ENCODE assay signal across 8 mouse cellular contexts in the genomic region with DNA sequence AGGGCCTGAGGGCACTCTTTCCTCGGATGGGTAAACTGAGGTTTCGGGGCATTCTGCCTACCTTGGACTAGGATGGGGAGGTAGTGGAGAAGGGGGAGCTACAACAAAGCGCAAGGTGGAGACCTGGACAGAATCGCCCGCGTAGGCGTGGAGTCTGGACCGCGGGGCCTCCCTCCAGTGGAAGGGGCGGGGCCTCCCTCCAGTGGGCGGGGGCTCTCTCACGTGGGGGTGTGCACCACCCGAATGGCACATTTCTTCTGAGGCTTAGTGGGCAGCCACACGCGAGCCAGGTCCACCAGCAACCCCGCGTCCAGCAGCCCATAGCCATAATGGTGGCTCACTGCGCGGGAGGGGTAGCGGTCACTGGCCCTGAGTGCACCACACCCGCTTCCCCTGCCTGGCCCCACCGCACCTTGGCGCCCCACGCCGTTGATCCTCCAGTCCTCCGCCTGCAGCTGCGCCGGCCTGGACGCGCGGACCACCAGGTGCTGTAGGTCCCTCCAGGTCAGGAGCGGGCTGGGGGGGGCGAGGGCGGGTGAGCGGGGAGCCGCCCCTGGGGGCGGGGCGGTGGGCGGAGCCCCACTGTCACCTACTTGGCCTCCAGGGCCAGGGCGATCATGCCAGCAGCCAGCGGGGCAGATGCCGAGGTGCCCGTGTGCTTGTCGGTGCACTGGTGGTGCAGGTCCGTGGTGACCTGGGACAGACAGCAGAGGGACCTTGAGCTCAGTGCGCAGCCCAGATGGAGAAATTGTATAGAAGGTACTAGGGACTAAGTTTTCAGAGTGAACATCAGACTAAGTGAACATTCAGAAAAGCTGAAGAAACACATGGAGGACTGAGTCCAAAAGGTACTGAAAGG. TPM values are rescaled to one million over a fixed set of nuclear protein-coding genes. Genes with fewer than 3 reads are reported as not detected.
DNase-seq lines count a peak whose midpoint lies in the region; ATAC-seq and TF ChIP-seq lines count a peak whose summit lies in the region.

No protein-coding gene starts in this region.

- no peak overlapping the region for H3K27ac ChIP-seq in forebrain, embryonic 16.5 days (ENCODE audit: low read length)
- no peak overlapping the region for H3K27ac ChIP-seq in hindbrain, embryonic 11.5 days (ENCODE audit: low read depth, low read length)
- no peak overlapping the region for H3K27ac ChIP-seq in limb, embryonic 14.5 days (replicated peaks; ENCODE audit: low read depth, low read length)
- no peak overlapping the region for H3K27ac ChIP-seq in midbrain, embryonic 13.5 days

- H3K4me1 ChIP-seq in forebrain, embryonic 16.5 days (replicated peaks; ENCODE audit: control insufficient read depth, insufficient read depth, low read length), result peaks cover 24% of the 10 kb centered on the region
- 0 out of 2 replicates have a peak, but pooled peaks cover 7% of the 10 kb centered on the region for H3K4me1 ChIP-seq in hindbrain, embryonic 11.5 days (replicated peaks; ENCODE audit: control insufficient read depth, insufficient read depth, low read length)
- peaks cover 10% of the 10 kb centered on the region; the same call in 1 of the 2 replicates for H3K4me1 ChIP-seq in limb, embryonic 14.5 days (ENCODE audit: control insufficient read depth, insufficient read depth, low read length)
- peaks cover 29% of the 10 kb centered on the region for H3K4me1 ChIP-seq in midbrain, embryonic 13.5 days (replicated peaks)

- no peak for TF ChIP-seq POLR2A in limb, embryonic 14.5 days (IDR thresholded peaks at IDR 0.05; ENCODE audit: borderline replicate concordance, extremely low read depth, insufficient read depth, insufficient read length)

- ATAC-seq in forebrain, embryonic 16.5 days, result peak; percentile 5; the same call in 1 of the 2 replicates
- peak; percentile 15; the same call in 1 of the 2 replicates for ATAC-seq in hindbrain, embryonic 11.5 days (ENCODE audit: low FRiP score)
- ATAC-seq in limb, embryonic 14.5 days (ENCODE audit: low FRiP score, low read depth), result peak; percentile 48
- peak; percentile 22; the same call in 1 of the 2 replicates for ATAC-seq in midbrain, embryonic 13.5 days

- peak overlapping the region; percentile 89 for H3K4me2 ChIP-seq in forebrain, embryonic 16.5 days (ENCODE audit: low read length)
- peak overlapping the region; percentile 97 for H3K4me2 ChIP-seq in hindbrain, embryonic 11.5 days (replicated peaks; ENCODE audit: low read depth, low read length)
- H3K4me2 ChIP-seq in limb, embryonic 14.5 days (replicated peaks; ENCODE audit: low read depth, low read length, severe bottlenecking), result peak overlapping the region; percentile 99
- peak overlapping the region; percentile 80 for H3K4me2 ChIP-seq in midbrain, embryonic 13.5 days (replicated peaks)

- DNase-seq in Muller cell, postnatal 12 days (ENCODE audit: inconsistent ontology term), result peak; percentile 75
- peak; percentile 82 for DNase-seq in cerebellum, adult 11-12 months
- DNase-seq in hindbrain, embryonic 11.5 days (ENCODE audit: low spot score), result peak; percentile 52
- no peak for DNase-seq in limb, embryonic 14.5 days (ENCODE audit: low spot score)
- DNase-seq in splenic B cell, adult 2 months (ENCODE audit: low read depth, low spot score), result peak; percentile 80
- DNase-seq in layer of hippocampus, adult 18-20 months (ENCODE audit: low spot score in 2 of 2), result no peak

- no peaks in the 10 kb centered on the region for H3K36me3 ChIP-seq in forebrain, embryonic 16.5 days (ENCODE audit: control insufficient read depth, insufficient read depth)
- H3K36me3 ChIP-seq in hindbrain, embryonic 11.5 days (ENCODE audit: control insufficient read depth, insufficient read depth, low read length), result no peaks in the 10 kb centered on the region
- peaks cover 6% of the 10 kb centered on the region; the same call in 1 of the 2 replicates for H3K36me3 ChIP-seq in limb, embryonic 14.5 days (ENCODE audit: control insufficient read depth, insufficient read depth, low read length)
- H3K36me3 ChIP-seq in midbrain, embryonic 13.5 days, result peaks cover 8% of the 10 kb centered on the region
- no peaks in the 10 kb centered on the region for H3K36me3 ChIP-seq in splenic B cell, adult 2 months (ENCODE audit: control insufficient read depth, insufficient read depth, low read length, poor library complexity, severe bottlenecking)

- no peaks in the 10 kb centered on the region for H3K27me3 ChIP-seq in forebrain, embryonic 16.5 days (replicated peaks; ENCODE audit: control insufficient read depth, insufficient read depth, low read length)
- H3K27me3 ChIP-seq in hindbrain, embryonic 11.5 days (ENCODE audit: control insufficient read depth, insufficient read depth, low read length), result peaks cover 2% of the 10 kb centered on the region; the same call in 1 of the 2 replicates
- H3K27me3 ChIP-seq in limb, embryonic 14.5 days (ENCODE audit: control insufficient read depth, insufficient read depth, low read length), result no peaks in the 10 kb centered on the region
- H3K27me3 ChIP-seq in midbrain, embryonic 13.5 days, result peaks cover 19% of the 10 kb centered on the region; the same call in 1 of the 2 replicates
- no peaks in the 10 kb centered on the region for H3K27me3 ChIP-seq in splenic B cell, adult 2 months (ENCODE audit: control insufficient read depth, insufficient read depth, low read length, poor library complexity, severe bottlenecking)

- H3K4me3 ChIP-seq in forebrain, embryonic 16.5 days (replicated peaks; ENCODE audit: low read length), result peak overlapping the region; percentile 54
- H3K4me3 ChIP-seq in hindbrain, embryonic 11.5 days (ENCODE audit: low read depth, low read length), result peak overlapping the region; percentile 47
- peak overlapping the region; percentile 60 for H3K4me3 ChIP-seq in limb, embryonic 14.5 days (replicated peaks; ENCODE audit: low read length)
- H3K4me3 ChIP-seq in midbrain, embryonic 13.5 days (replicated peaks), result peak overlapping the region; percentile 45

- under 1% methylated on average over 43 of the region's 46 CpGs for WGBS in forebrain, embryonic 16.5 days
- WGBS in hindbrain, embryonic 11.5 days, result 2% methylated on average over 44 of the region's 46 CpGs
- 1% methylated on average over 36 of the region's 46 CpGs for WGBS in limb, embryonic 14.5 days
- under 1% methylated on average over 46 of the region's 46 CpGs for WGBS in midbrain, embryonic 13.5 days

- no peaks in the 10 kb centered on the region for H3K9me3 ChIP-seq in forebrain, embryonic 16.5 days (ENCODE audit: control insufficient read depth, low read length)
- H3K9me3 ChIP-seq in hindbrain, embryonic 11.5 days (ENCODE audit: control insufficient read depth, low read length), result no peaks in the 10 kb centered on the region
- H3K9me3 ChIP-seq in limb, embryonic 14.5 days (ENCODE audit: control insufficient read depth, low read length), result no peaks in the 10 kb centered on the region
- H3K9me3 ChIP-seq in midbrain, embryonic 13.5 days, result no peaks in the 10 kb centered on the region

- H3K9ac ChIP-seq in forebrain, embryonic 16.5 days (replicated peaks; ENCODE audit: low read depth, low read length), result peak overlapping the region; percentile 65
- peak overlapping the region; percentile 57 for H3K9ac ChIP-seq in hindbrain, embryonic 11.5 days (ENCODE audit: low read depth, low read length)
- H3K9ac ChIP-seq in limb, embryonic 14.5 days (ENCODE audit: low read depth, low read length, severe bottlenecking), result peak overlapping the region; percentile 64
- peak overlapping the region; percentile 61 for H3K9ac ChIP-seq in midbrain, embryonic 13.5 days (replicated peaks)

RNA-seq across cellular contexts. Expression of a gene that starts 3.2 kb away (rescaled TPM):
- polyA plus RNA-seq in forebrain, embryonic 16.5 days (2015; fragmentation: Nextera tagmentation; extraction: Ambion mirVana), result 32.5 and 34.2 TPM in 2 replicates
- 32.9 and 34.9 TPM in 2 replicates for polyA plus RNA-seq in hindbrain, embryonic 11.5 days (2014; fragmentation: Nextera tagmentation; extraction: Ambion mirVana)
- polyA plus RNA-seq in limb, embryonic 14.5 days (2012; rRNA removed), result 45.1 and 46.7 TPM in 2 replicates
- polyA plus RNA-seq in limb, embryonic 14.5 days (2014; fragmentation: Nextera tagmentation; extraction: Ambion mirVana), result 45.1 and 46.1 TPM in 2 replicates
- 27.8 and 33.4 TPM in 2 replicates for polyA plus RNA-seq in midbrain, embryonic 13.5 days (2015; fragmentation: Nextera tagmentation; extraction: Ambion mirVana)
- total RNA-seq in layer of hippocampus, adult 18-20 months (2021), result 10 to 100 TPM; 25.0 to 25.9 TPM

RNA-seq across cellular contexts. Expression of a gene that starts 5.8 kb away (rescaled TPM):
- polyA plus RNA-seq in forebrain, embryonic 16.5 days (2015; fragmentation: Nextera tagmentation; extraction: Ambion mirVana), result 3.1 and 3.9 TPM in 2 replicates
- 1.1 and 1.8 TPM in 2 replicates for polyA plus RNA-seq in hindbrain, embryonic 11.5 days (2014; fragmentation: Nextera tagmentation; extraction: Ambion mirVana)
- 7.8 and 10.7 TPM in 2 replicates for polyA plus RNA-seq in limb, embryonic 14.5 days (2012; rRNA removed)
- polyA plus RNA-seq in limb, embryonic 14.5 days (2014; fragmentation: Nextera tagmentation; extraction: Ambion mirVana), result 4.2 and 5.9 TPM in 2 replicates
- polyA plus RNA-seq in midbrain, embryonic 13.5 days (2015; fragmentation: Nextera tagmentation; extraction: Ambion mirVana), result 1.9 and 2.1 TPM in 2 replicates
- 1 to 10 TPM; 3.5 to 3.8 TPM for total RNA-seq in layer of hippocampus, adult 18-20 months (2021)

RNA-seq across cellular contexts. Expression of a gene that starts 6.3 kb away (rescaled TPM):
- 2.2 and 3.2 TPM in 2 replicates for polyA plus RNA-seq in forebrain, embryonic 16.5 days (2015; fragmentation: Nextera tagmentation; extraction: Ambion mirVana)
- 3.7 and 3.8 TPM in 2 replicates for polyA plus RNA-seq in hindbrain, embryonic 11.5 days (2014; fragmentation: Nextera tagmentation; extraction: Ambion mirVana)
- polyA plus RNA-seq in limb, embryonic 14.5 days (2012; rRNA removed), result 3.9 TPM in 2 replicates
- 9.9 and 10.5 TPM in 2 replicates for polyA plus RNA-seq in limb, embryonic 14.5 days (2014; fragmentation: Nextera tagmentation; extraction: Ambion mirVana)
- 3.0 and 3.1 TPM in 2 replicates for polyA plus RNA-seq in midbrain, embryonic 13.5 days (2015; fragmentation: Nextera tagmentation; extraction: Ambion mirVana)
- 10 to 100 TPM; 10.3 to 10.9 TPM for total RNA-seq in layer of hippocampus, adult 18-20 months (2021)

RNA-seq across cellular contexts. Expression of a gene that starts 24.7 kb away (rescaled TPM):
- 0.51 and 0.66 TPM in 2 replicates for polyA plus RNA-seq in forebrain, embryonic 16.5 days (2015; fragmentation: Nextera tagmentation; extraction: Ambion mirVana)
- 0.54 and 0.70 TPM in 2 replicates for polyA plus RNA-seq in hindbrain, embryonic 11.5 days (2014; fragmentation: Nextera tagmentation; extraction: Ambion mirVana)
- polyA plus RNA-seq in limb, embryonic 14.5 days (2012; rRNA removed), result 16.5 and 21.9 TPM in 2 replicates
- polyA plus RNA-seq in limb, embryonic 14.5 days (2014; fragmentation: Nextera tagmentation; extraction: Ambion mirVana), result 6.5 and 6.7 TPM in 2 replicates
- polyA plus RNA-seq in midbrain, embryonic 13.5 days (2015; fragmentation: Nextera tagmentation; extraction: Ambion mirVana), result 0.39 and 0.61 TPM in 2 replicates
- 1 to 10 TPM; 5.6 to 6.9 TPM for total RNA-seq in layer of hippocampus, adult 18-20 months (2021)

RNA-seq across cellular contexts. Expression of a gene that starts 27.7 kb away (rescaled TPM):
- 222 and 234 TPM in 2 replicates for polyA plus RNA-seq in forebrain, embryonic 16.5 days (2015; fragmentation: Nextera tagmentation; extraction: Ambion mirVana)
- polyA plus RNA-seq in hindbrain, embryonic 11.5 days (2014; fragmentation: Nextera tagmentation; extraction: Ambion mirVana), result 74.4 and 101 TPM in 2 replicates
- 2.5 and 3.3 TPM in 2 replicates for polyA plus RNA-seq in limb, embryonic 14.5 days (2012; rRNA removed)
- 1.5 and 1.8 TPM in 2 replicates for polyA plus RNA-seq in limb, embryonic 14.5 days (2014; fragmentation: Nextera tagmentation; extraction: Ambion mirVana)
- 182 and 209 TPM in 2 replicates for polyA plus RNA-seq in midbrain, embryonic 13.5 days (2015; fragmentation: Nextera tagmentation; extraction: Ambion mirVana)
- total RNA-seq in layer of hippocampus, adult 18-20 months (2021), result 10 to 100 TPM; 94.5 to 95.5 TPM

Comparison
In these comparisons a context has a peak if more than half of its experiments do, and no peak if none do; other contexts are left out.
1. DNase-seq: peak in Muller cell, postnatal 12 days (single experiment), cerebellum, adult 11-12 months (single experiment), hindbrain, embryonic 11.5 days (single experiment) and splenic B cell, adult 2 months (single experiment); none in limb, embryonic 14.5 days (single experiment) and layer of hippocampus, adult 18-20 months (0 of 2).
2. Peak in every context shown above with its lines, with median percentiles within 50 percentile points of each other: ATAC-seq, H3K4me2 ChIP-seq, H3K4me3 ChIP-seq and H3K9ac ChIP-seq.